Comparison of ENCODE assay signal across 8 mouse cellular contexts in the genomic region with DNA sequence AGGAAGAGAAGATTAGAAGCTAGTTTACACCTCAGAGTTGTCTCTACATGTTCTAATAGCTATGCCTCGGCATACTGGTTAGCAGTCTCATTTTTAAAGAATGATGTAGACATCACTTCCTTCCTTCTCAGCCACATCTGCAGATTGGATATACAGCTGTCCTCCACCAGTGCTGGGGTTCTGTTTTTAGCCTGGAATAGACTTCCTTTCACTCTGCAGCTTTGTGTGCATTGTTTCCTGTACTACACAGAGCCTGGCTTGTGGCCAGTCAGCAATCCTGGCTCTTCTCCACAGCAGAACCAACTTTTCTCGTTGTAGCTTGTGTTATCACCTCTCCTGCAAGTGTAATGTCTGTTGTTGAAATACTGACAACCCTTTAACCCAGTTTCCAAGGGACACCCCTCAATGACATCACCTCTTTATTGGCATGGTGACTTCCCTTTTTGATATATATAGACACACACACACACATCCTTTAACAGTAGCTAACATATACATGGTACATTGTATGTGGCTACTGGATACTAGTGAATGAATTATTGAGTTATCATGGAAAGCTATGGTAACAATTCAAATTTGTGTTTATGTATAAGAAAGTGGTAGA.
A peak's percentile ranks its signal among the peaks of the same experiment; 100 is the strongest.
DNase-seq lines count a peak whose midpoint lies in the region; ATAC-seq lines count a peak whose summit lies in the region.

No protein-coding gene starts in this region.

- ATAC-seq in common myeloid progenitor, adult 5-6 weeks (replicated peaks; ENCODE audit: low read depth, poor library complexity, severe bottlenecking): peak; percentile 92
- ATAC-seq in hematopoietic stem cell, adult 5-6 weeks (replicated peaks in 1 of 2; ENCODE audit: insufficient read depth in 1 of 2, low FRiP score in 2 of 2, low TSS enrichment in 1 of 2, low read depth in 1 of 2, poor library complexity in 2 of 2, severe bottlenecking in 2 of 2): peak; percentile 85 to 92
- peak; percentile 64 for ATAC-seq in megakaryocyte, adult 5-6 weeks (ENCODE audit: poor library complexity, severe bottlenecking)

- DNase-seq in layer of hippocampus, adult 9-11 months: peak; percentile 6
- DNase-seq in layer of hippocampus, adult 8-10 months (ENCODE audit: low spot score in 2 of 2): no peak
- DNase-seq in cerebellum, adult 11 months: no peak
- no peak for DNase-seq in spleen, adult 12 weeks (ENCODE audit: low spot score)
- no peak for DNase-seq in urinary bladder, postnatal 25 days (ENCODE audit: low spot score)
